Mouse (Mus musculus): ENCODE measurements around the gene Ddit4. TPM values are rescaled to one million over a fixed set of nuclear protein-coding genes. Genes with fewer than 3 reads are reported as not detected.

The Ddit4 gene
- polyA plus RNA-seq, 1 experiment from 2014 or later = 2.5 TPM

DNA sequence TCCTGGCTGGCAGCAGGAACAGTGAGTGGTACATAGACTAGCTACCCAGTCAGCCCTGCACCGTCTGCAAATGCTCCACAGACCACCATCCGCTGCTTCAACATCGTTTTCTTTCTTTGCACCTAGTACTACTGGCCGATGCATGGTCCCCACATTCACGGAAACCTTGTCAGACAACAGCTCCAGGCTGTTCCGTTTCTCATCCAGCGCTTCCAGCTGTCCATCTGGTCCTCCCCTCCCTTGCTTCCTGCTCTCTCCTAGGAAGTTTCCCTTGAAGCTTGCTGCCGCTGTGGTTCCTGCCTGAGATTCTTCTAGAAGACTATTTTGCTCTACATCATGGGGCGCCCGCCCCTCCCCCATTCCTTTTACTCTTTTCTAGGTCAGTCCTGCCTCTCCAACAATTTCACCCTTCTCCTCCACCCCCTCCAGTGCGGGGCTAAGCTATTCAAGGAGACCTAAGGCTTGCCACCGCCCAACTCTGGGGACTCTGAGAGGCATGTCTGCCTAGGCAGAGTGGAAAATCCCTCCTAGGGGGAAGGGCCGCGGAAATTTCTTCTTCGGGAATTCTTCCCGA is 8.7 kb downstream of the Ddit4 start:
- H3K4me3 ChIP-seq (ENCODE audit: low read depth, low read length) = peak overlapping the region; percentile 16
- H3K27ac ChIP-seq (ENCODE audit: low read length) = peak overlapping the region; percentile 3; the same call in 1 of the 2 replicates
- ATAC-seq (ENCODE audit: insufficient number of reproducible peaks, insufficient read depth, low FRiP score, low read depth) = peak; percentile 62
- no peaks in the 10 kb centered on the region for H3K27me3 ChIP-seq (ENCODE audit: control insufficient read depth, insufficient read depth, low read length)
- no peaks in the 10 kb centered on the region for H3K36me3 ChIP-seq (ENCODE audit: control insufficient read depth, insufficient read depth, low read length)
- peak overlapping the region; percentile 49 for H3K4me2 ChIP-seq (replicated peaks; ENCODE audit: low read depth, low read length)
- 2% methylated on average over 16 of the region's 16 CpGs for WGBS
- peak overlapping the region; percentile 14; the same call in 1 of the 2 replicates for H3K9ac ChIP-seq (replicated peaks; ENCODE audit: low read depth, low read length)
- no peaks in the 10 kb centered on the region for H3K9me3 ChIP-seq (ENCODE audit: control insufficient read depth, low read depth, low read length)
- H3K4me1 ChIP-seq (ENCODE audit: control insufficient read depth, insufficient read depth, low read length) = peaks cover 13% of the 10 kb centered on the region

DNA sequence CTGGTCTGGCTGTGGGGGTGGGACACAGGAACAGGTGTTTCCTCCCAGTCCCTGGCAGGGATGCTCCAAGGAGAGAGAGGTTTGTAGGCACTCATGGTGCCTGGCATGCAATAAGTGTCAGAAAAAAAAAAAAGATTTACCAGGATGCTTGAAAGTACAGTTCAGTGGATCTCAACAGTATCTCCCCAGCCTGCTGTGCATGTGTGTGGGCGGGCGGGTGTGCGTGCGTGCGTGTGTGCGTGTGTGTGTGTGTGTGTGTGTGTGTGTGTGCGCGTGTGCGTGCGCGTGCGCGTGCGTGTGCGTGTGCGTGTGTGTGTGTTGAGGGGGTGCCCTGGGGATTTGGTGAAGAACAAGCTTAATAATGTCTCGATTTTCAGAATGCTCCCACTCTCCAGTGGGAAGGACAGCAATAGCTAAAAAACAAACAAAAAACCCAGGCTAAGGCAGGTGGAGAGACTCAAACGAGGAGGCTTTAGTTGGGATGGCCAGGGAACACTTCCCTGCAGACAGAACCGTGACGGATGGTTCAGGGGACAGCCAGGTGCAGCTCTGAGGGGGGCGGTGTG is 9.3 kb downstream of the Ddit4 start:
- ATAC-seq (ENCODE audit: insufficient number of reproducible peaks, insufficient read depth, low FRiP score, low read depth) = no peak
- H3K4me3 ChIP-seq (ENCODE audit: low read depth, low read length) = peak overlapping the region; percentile 16
- H3K9me3 ChIP-seq (ENCODE audit: control insufficient read depth, low read depth, low read length) = no peaks in the 10 kb centered on the region
- peak overlapping the region; percentile 14; the same call in 1 of the 2 replicates for H3K9ac ChIP-seq (replicated peaks; ENCODE audit: low read depth, low read length)
- H3K4me2 ChIP-seq (replicated peaks; ENCODE audit: low read depth, low read length) = peak overlapping the region; percentile 49
- 39% methylated on average over 21 of the region's 21 CpGs for WGBS
- no peaks in the 10 kb centered on the region for H3K36me3 ChIP-seq (ENCODE audit: control insufficient read depth, insufficient read depth, low read length)
- H3K27ac ChIP-seq (ENCODE audit: low read length) = no peak overlapping the region
- H3K4me1 ChIP-seq (ENCODE audit: control insufficient read depth, insufficient read depth, low read length) = peaks cover 13% of the 10 kb centered on the region
- no peaks in the 10 kb centered on the region for H3K27me3 ChIP-seq (ENCODE audit: control insufficient read depth, insufficient read depth, low read length)

GRCm38 (mm10) chr10:59939081-59939480 is 12.6 kb downstream of the Ddit4 start:
- H3K4me2 ChIP-seq (replicated peaks; ENCODE audit: low read depth, low read length) = no peak overlapping the region
- H3K9ac ChIP-seq (replicated peaks; ENCODE audit: low read depth, low read length) = no peak overlapping the region
- H3K4me1 ChIP-seq (ENCODE audit: control insufficient read depth, insufficient read depth, low read length) = peaks cover 17% of the 10 kb centered on the region
- H3K9me3 ChIP-seq (ENCODE audit: control insufficient read depth, low read depth, low read length) = no peaks in the 10 kb centered on the region
- no peaks in the 10 kb centered on the region for H3K36me3 ChIP-seq (ENCODE audit: control insufficient read depth, insufficient read depth, low read length)
- no peak for ATAC-seq (ENCODE audit: insufficient number of reproducible peaks, insufficient read depth, low FRiP score, low read depth)
- WGBS = 70% methylated on average over 1 of the region's 1 CpGs
- no peak overlapping the region for H3K27ac ChIP-seq (ENCODE audit: low read length)
- H3K4me3 ChIP-seq (ENCODE audit: low read depth, low read length) = no peak overlapping the region
- no peaks in the 10 kb centered on the region for H3K27me3 ChIP-seq (ENCODE audit: control insufficient read depth, insufficient read depth, low read length)

DNA sequence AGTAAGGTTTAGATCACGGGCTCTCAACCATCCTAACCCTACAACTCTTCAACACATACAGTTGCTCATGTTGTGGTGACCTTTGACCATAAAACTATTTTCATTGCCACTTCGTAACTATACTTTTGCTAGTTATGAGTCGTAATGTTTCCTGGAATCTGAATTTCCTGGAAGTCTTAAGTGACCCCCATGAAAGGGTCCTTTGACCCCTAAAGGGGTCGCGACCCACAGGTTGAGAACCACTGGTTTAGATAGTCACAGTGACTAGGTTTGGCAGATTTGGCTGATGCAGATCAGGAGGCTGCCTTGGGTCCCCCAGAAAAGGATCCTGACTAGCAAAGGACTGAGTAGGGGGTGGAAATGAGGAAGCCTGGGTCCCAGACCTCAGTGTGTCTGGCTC is 13.0 kb downstream of the Ddit4 start:
- Histone ChIP-seq H3K9me3 (ENCODE audit: control insufficient read depth, low read depth, low read length) (no peaks in the 10 kb centered on the region), H3K4me1 (ENCODE audit: control insufficient read depth, insufficient read depth, low read length) (peaks cover 16% of the 10 kb centered on the region), H3K36me3 (ENCODE audit: control insufficient read depth, insufficient read depth, low read length) (no peaks in the 10 kb centered on the region), H3K27me3 (ENCODE audit: control insufficient read depth, insufficient read depth, low read length) (no peaks in the 10 kb centered on the region), H3K9ac (replicated peaks; ENCODE audit: low read depth, low read length) (no peak overlapping the region), H3K27ac (ENCODE audit: low read length) (no peak overlapping the region), H3K4me3 (ENCODE audit: low read depth, low read length) (no peak overlapping the region), H3K4me2 (replicated peaks; ENCODE audit: low read depth, low read length) (no peak overlapping the region)
- no peak for ATAC-seq (ENCODE audit: insufficient number of reproducible peaks, insufficient read depth, low FRiP score, low read depth)
- 82% methylated on average over 5 of the region's 5 CpGs for WGBS

DNA sequence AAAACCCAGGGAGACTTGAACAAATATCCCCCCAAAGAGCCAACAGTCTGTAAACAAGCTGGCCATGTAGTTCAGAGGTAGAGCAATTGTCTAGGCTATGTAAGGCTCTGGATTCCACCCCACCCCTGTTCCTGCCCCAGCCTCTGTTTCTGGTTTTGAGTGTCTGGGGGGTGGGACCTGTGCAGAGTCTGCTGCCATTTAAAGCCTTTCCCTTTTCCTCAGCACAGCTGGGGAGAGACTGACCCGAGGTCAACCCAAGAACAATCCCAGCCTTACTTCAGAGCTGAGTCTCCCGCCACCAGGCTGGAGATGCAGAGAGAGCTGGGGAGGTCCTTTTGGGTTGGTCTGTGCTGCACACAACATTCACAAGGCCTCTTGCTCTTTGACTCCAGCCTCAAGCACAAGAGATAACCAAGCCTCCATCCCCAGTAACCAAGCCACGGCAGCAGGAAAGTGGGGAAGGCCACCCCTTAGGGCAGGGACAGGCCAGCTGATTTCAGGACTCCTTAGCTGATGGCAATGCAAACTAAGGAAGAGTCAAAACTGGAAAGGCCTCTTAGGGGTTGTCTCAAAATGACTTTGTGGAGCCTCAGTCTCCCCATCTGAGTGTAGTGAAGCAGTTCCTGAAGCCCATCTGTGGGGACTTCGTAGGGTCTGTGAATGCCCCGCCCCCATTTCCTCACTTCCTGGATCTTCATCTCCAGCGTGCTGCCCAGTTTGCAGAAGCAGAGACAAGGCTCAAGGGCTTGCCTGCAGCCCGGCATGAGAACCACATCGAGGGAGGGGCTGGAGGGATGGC is 15.4 kb downstream of the Ddit4 start:
- peak; percentile 39; the same call in 1 of the 2 replicates for ATAC-seq (ENCODE audit: insufficient number of reproducible peaks, insufficient read depth, low FRiP score, low read depth)

GRCm38 (mm10) chr10:59934039-59934438 is 17.6 kb downstream of the Ddit4 start:
- Histone ChIP-seq H3K4me2 (replicated peaks; ENCODE audit: low read depth, low read length) (no peak overlapping the region), H3K27ac (ENCODE audit: low read length) (no peak overlapping the region), H3K9ac (replicated peaks; ENCODE audit: low read depth, low read length) (no peak overlapping the region), H3K4me1 (ENCODE audit: control insufficient read depth, insufficient read depth, low read length) (peaks cover 6% of the 10 kb centered on the region; the same call in 1 of the 2 replicates), H3K9me3 (ENCODE audit: control insufficient read depth, low read depth, low read length) (no peaks in the 10 kb centered on the region), H3K36me3 (ENCODE audit: control insufficient read depth, insufficient read depth, low read length) (no peaks in the 10 kb centered on the region), H3K4me3 (ENCODE audit: low read depth, low read length) (no peak overlapping the region), H3K27me3 (ENCODE audit: control insufficient read depth, insufficient read depth, low read length) (no peaks in the 10 kb centered on the region)
- WGBS = 57% methylated on average over 3 of the region's 3 CpGs
- ATAC-seq (ENCODE audit: insufficient number of reproducible peaks, insufficient read depth, low FRiP score, low read depth) = no peak

More for the DNA sequence above, 15.4 kb downstream of the Ddit4 start:
- H3K4me1 ChIP-seq (ENCODE audit: control insufficient read depth, insufficient read depth, low read length) = peaks cover 3% of the 10 kb centered on the region; the same call in 1 of the 2 replicates
- no peak overlapping the region for H3K27ac ChIP-seq (ENCODE audit: low read length)
- no peak overlapping the region for H3K9ac ChIP-seq (replicated peaks; ENCODE audit: low read depth, low read length)
- no peaks in the 10 kb centered on the region for H3K36me3 ChIP-seq (ENCODE audit: control insufficient read depth, insufficient read depth, low read length)
- no peak overlapping the region for H3K4me3 ChIP-seq (ENCODE audit: low read depth, low read length)
- WGBS = 43% methylated on average over 8 of the region's 8 CpGs
- H3K9me3 ChIP-seq (ENCODE audit: control insufficient read depth, low read depth, low read length) = no peaks in the 10 kb centered on the region
- no peaks in the 10 kb centered on the region for H3K27me3 ChIP-seq (ENCODE audit: control insufficient read depth, insufficient read depth, low read length)
- no peak overlapping the region for H3K4me2 ChIP-seq (replicated peaks; ENCODE audit: low read depth, low read length)

GRCm38 (mm10) chr10:59932521-59932920 is 19.1 kb downstream of the Ddit4 start:
- Histone ChIP-seq H3K4me2 (replicated peaks; ENCODE audit: low read depth, low read length) (no peak overlapping the region), H3K4me1 (ENCODE audit: control insufficient read depth, insufficient read depth, low read length) (peaks cover 6% of the 10 kb centered on the region; the same call in 1 of the 2 replicates), H3K27ac (ENCODE audit: low read length) (no peak overlapping the region)

GRCm38 (mm10) chr10:59930996-59931395 is 20.6 kb downstream of the Ddit4 start:
- peak; percentile 74; the same call in 1 of the 2 replicates for ATAC-seq (ENCODE audit: insufficient number of reproducible peaks, insufficient read depth, low FRiP score, low read depth)
- no peak overlapping the region for H3K4me3 ChIP-seq (ENCODE audit: low read depth, low read length)
- H3K9ac ChIP-seq (replicated peaks; ENCODE audit: low read depth, low read length) = no peak overlapping the region
- 29% methylated on average over 10 of the region's 10 CpGs for WGBS
- no peaks in the 10 kb centered on the region for H3K9me3 ChIP-seq (ENCODE audit: control insufficient read depth, low read depth, low read length)
- no peaks in the 10 kb centered on the region for H3K36me3 ChIP-seq (ENCODE audit: control insufficient read depth, insufficient read depth, low read length)
- no peaks in the 10 kb centered on the region for H3K27me3 ChIP-seq (ENCODE audit: control insufficient read depth, insufficient read depth, low read length)
- peak overlapping the region; percentile 33; the same call in 1 of the 2 replicates for H3K27ac ChIP-seq (ENCODE audit: low read length)
- peaks cover 3% of the 10 kb centered on the region; the same call in 1 of the 2 replicates for H3K4me1 ChIP-seq (ENCODE audit: control insufficient read depth, insufficient read depth, low read length)
- H3K4me2 ChIP-seq (replicated peaks; ENCODE audit: low read depth, low read length) = no peak overlapping the region

More at GRCm38 (mm10) chr10:59932521-59932920, 19.1 kb downstream of the Ddit4 start:
- Histone ChIP-seq H3K36me3 (ENCODE audit: control insufficient read depth, insufficient read depth, low read length) (no peaks in the 10 kb centered on the region), H3K27me3 (ENCODE audit: control insufficient read depth, insufficient read depth, low read length) (no peaks in the 10 kb centered on the region), H3K4me3 (ENCODE audit: low read depth, low read length) (no peak overlapping the region), H3K9me3 (ENCODE audit: control insufficient read depth, low read depth, low read length) (no peaks in the 10 kb centered on the region), H3K9ac (replicated peaks; ENCODE audit: low read depth, low read length) (no peak overlapping the region)
- ATAC-seq (ENCODE audit: insufficient number of reproducible peaks, insufficient read depth, low FRiP score, low read depth) = no peak
- WGBS = 79% methylated on average over 6 of the region's 6 CpGs
